Mouse (Mus musculus): Measurements from ENCODE around the gene Olfr370. TPM values are rescaled to one million over a fixed set of nuclear protein-coding genes. Genes with fewer than 3 reads are reported as not detected.
"Not testable (repeated sequence)": the region's sequence is repeated elsewhere in the genome, so short reads cannot be mapped to it uniquely, and the experiment has no call there.

Gene Olfr370
- total RNA-seq (2021) = not detected

DNA sequence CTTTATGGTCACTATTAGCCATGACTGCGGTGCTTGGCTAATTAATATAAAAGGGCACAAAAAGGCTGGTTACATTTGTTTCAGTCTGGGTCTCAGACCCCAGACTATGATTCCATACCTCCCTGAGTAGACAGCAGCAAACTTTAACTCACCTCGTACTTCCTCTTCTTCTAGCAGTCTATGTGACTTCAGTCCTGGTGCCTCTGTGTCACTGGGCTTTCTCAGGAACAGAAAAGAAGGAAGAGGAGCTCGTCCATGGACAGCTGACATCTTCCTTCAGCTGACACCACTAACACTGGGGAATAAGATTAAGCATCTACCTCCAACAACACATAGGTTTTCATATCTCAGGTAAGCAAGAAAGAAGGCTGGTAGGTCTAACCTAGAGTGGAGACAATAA, at the start of gene Olfr370:
Gene Olfr370 (plus strand): TSS at position 45 of the 400 bp plus-strand sequence.
- no peak for DNase-seq (ENCODE audit: low spot score in 2 of 2)
- intact Hi-C loops (cut with DNase I) = no loop called here

GRCm38 (mm10) chr8:83511696-83512095, 23.9 kb upstream of the Olfr370 start:
- intact Hi-C loops (cut with DNase I) = no loop called here
- DNase-seq (ENCODE audit: low spot score in 2 of 2) = no peak

GRCm38 (mm10) chr8:83520432-83520831, 15.1 kb upstream of the Olfr370 start:
- intact Hi-C loops (cut with DNase I) = no loop called here
- DNase-seq (ENCODE audit: low spot score in 2 of 2) = no peak

DNA sequence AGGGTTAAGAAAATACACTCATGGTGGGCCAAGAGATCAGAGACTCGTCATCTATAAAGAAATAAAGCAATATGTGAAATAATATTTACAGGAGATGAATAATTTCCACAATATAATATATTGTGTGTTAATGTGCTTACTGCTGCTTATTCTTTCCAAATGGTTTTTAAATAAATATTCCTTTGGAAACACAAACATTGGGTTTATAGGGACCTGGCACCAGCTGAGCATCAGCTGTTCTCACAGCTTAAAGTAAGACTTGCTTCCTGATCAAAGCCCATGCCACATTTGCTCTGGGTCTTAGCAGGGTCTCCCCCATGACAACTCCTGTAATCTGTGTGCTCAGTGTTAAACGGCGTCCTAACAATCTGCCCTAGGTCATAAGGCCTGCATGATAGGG, 14.7 kb upstream of the Olfr370 start:
- intact Hi-C loops (cut with DNase I); DNase-seq (ENCODE audit: low spot score in 2 of 2): not testable (repeated sequence)

GRCm38 (mm10) chr8:83521310-83521709, 14.3 kb upstream of the Olfr370 start:
- intact Hi-C loops (cut with DNase I) = no loop called here
- no peak for DNase-seq (ENCODE audit: low spot score in 2 of 2)

GRCm38 (mm10) chr8:83534802-83535201, 778 bp upstream of the Olfr370 start:
- DNase-seq (ENCODE audit: low spot score in 2 of 2) = no peak
- intact Hi-C loops (cut with DNase I) = no loop called here

- no peak for DNase-seq (ENCODE audit: low spot score in 2 of 2)
- intact Hi-C loops (cut with DNase I) = loop anchor here (10.0 kb wide), 1 partner anchor 118 kb away; no protein-coding TSS in a partner anchor
These were observed 27.1 kb downstream of the Olfr370 start for GRCm38 (mm10) chr8:83562669-83563068.

- intact Hi-C loops (cut with DNase I) = loop anchor here (10.0 kb wide), 1 partner anchor 118 kb away; no protein-coding TSS in a partner anchor
- DNase-seq (ENCODE audit: low spot score in 2 of 2) = no peak
These were observed 27.7 kb downstream of the Olfr370 start for GRCm38 (mm10) chr8:83563246-83563645.

DNA sequence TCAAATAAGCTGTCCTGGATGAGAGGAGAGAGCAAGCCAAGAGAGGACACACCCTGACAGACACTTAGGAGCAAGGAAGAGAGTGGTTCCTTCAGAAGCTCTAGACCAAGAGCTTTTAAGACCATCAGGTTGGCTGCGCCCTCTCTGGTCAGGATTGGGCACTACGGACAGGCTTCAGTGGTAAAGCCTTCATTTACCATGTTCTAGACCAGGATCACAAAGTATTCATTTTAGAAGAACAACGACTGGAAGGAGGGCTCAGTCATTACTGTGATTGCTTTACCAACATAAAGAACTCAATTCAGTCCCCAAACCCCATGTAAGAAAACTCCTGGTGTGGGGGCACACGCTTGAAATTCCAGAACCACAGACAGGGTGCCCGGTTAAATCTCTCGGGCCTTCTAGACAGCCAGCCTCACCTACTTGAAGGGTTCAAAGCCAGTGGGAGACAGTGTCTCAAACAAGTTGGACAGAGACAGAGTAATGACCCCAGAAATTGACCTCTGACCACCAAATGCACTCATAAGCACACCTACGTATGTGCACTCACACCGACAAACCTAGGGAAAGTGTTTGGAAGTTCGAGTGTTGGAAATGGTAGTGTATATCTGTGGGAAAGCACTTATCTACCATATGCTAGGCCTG, 30.3 kb downstream of the Olfr370 start:
- no peak for DNase-seq (ENCODE audit: low spot score in 2 of 2)
- intact Hi-C loops (cut with DNase I) = loop anchor here (10.0 kb wide), 1 partner anchor 121 kb away; no protein-coding TSS in a partner anchor

- intact Hi-C loops (cut with DNase I) = loop anchor here (10.0 kb wide), 1 partner anchor 122 kb away; no protein-coding TSS in a partner anchor
These were observed 31.2 kb downstream of the Olfr370 start, which contains the start of gene Ndufb7 for GRCm38 (mm10) chr8:83566469-83567395. Ndufb7 (plus strand) TSS chr8:83566671.

GRCm38 (mm10) chr8:83567668-83568067, 32.1 kb downstream of the Olfr370 start:
- no peak for DNase-seq (ENCODE audit: low spot score in 2 of 2)
- intact Hi-C loops (cut with DNase I) = loop anchor here (10.0 kb wide), 1 partner anchor 123 kb away; no protein-coding TSS in a partner anchor

More at GRCm38 (mm10) chr8:83566469-83567395, 31.2 kb downstream of the Olfr370 start, which contains the start of gene Ndufb7:
- DNase-seq (ENCODE audit: low spot score in 2 of 2) = peak; percentile 95 to 97

- DNase-seq (ENCODE audit: low spot score in 2 of 2) = no peak
- intact Hi-C loops (cut with DNase I) = loop anchor here (10.0 kb wide), 1 partner anchor 123 kb away; no protein-coding TSS in a partner anchor
These were observed 32.5 kb downstream of the Olfr370 start for GRCm38 (mm10) chr8:83568128-83568527.

DNA sequence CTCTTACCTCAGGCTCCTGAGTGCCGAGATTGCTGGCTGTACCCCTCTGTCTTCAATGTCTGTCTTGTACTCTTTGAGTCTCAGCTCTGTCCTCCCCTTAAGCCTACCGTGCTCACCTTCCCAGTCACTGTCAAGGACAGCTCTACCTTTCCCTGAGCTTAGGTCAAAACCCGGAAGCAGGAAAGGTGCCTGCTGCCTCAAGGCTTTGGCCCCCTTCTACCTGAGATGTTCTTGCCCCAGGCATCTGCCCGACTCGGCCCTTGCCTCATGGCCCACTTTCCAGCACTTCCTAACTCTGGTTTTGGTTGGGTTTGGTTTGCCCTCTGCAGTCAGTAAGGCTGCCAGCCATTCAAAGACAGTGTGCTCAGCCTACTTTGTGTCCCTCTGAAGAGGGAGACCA, 33.2 kb downstream of the Olfr370 start:
- intact Hi-C loops (cut with DNase I) = loop anchor here (10.0 kb wide), 1 partner anchor 124 kb away; no protein-coding TSS in a partner anchor
- DNase-seq (ENCODE audit: low spot score in 2 of 2) = no peak

- intact Hi-C loops (cut with DNase I) = loop anchor here (10.0 kb wide), 1 partner anchor 124 kb away; no protein-coding TSS in a partner anchor
- no peak for DNase-seq (ENCODE audit: low spot score in 2 of 2)
These were observed 33.6 kb downstream of the Olfr370 start for GRCm38 (mm10) chr8:83569165-83569564.

DNA sequence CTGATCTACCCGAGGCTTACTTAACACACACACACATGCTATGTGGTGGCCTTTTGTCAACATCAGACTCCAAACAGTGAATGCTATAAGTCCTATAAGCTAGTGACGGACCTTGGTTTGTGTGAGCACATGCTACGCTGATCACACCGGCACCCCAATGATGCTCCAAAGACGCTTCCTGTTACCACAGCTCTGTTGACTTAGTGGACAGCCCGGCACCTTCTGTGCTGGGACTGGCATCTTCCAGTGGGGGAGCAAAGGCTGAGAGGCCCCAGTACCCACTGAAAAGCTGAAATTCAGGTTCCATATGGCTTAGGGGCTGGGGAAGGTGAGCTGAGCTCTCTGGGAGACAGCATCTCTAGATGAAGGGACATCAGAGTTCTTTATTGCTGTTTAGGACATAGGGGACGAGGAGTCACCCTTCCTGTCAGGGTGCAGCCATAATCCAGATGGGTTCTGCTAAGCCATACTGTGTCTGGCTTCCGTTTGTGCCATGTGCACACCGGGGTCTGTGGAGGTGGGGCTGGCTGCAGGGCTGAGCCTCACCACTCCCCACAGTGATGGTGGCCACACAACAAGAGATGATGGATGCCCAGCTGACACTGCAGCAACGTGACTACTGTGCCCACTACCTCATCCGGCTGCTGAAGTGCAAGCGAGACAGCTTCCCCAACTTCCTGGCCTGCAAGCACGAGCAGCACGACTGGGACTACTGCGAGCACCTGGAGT, 34.9 kb downstream of the Olfr370 start:
- intact Hi-C loops (cut with DNase I) = no loop called here
- no peak for DNase-seq (ENCODE audit: low spot score in 2 of 2)

DNA sequence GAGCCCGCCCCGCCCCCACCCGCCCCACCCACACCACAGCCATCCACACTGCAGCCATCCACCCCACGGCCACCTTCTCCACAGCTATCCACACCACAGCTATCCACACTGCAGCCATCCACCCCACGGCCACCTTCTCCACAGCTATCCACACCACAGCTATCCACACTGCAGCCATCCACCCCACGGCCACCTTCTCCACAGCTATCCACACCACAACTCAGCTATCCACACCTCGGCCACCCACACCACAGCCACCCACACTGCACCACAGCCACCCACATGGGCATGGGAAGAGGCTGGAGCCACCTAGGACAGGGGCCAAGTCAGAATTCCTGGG, 35.4 kb downstream of the Olfr370 start:
- intact Hi-C loops (cut with DNase I); DNase-seq (ENCODE audit: low spot score in 2 of 2): not testable (repeated sequence)

DNA sequence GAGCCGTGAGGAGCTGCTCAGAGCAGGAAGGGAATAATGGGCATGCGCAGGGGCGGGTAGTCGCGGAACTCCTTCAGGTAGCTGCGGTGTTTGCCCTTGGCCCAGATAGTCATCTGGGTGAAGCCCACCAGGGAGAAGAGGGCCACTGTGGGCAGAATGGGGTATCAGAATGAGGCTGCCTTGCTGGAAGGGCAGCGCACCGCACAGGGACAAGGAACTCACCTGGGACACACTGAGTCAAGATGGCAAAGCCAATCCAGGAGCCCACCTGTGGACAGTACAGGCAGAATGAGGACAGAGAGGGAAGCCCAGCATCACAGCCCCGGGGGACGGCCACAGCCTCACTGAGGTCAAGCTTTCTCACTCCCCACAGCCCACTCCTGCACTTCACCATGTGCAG, 36.2 kb downstream of the Olfr370 start:
- DNase-seq (ENCODE audit: low spot score in 2 of 2) = no peak

DNA sequence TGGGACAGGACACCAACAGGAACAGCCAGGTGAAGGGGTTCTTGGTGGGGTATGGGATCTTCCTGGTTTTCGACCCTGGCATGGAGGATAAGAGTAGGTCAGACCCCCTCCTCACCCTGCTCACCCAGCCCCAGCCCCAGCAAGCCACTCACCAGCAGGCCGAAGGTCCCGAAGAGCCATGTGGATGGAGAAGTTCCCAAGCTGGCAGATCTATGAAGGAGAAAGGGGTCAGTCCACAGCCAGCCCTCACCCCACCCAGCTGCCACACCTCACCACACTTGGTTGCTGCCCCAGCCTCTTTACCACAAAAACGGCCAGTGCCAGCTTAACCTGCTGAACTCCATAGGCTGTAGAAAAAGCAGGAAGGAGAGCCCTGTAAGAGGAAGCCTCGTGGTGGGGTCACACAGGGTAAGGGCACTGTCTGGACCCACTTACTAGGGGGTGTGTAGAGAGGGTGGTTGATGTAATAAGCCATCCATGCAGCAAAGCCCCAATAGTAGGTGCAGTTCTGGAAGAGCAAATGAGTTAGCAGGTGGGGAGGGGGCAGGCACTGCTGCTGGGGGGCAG, 36.7 kb downstream of the Olfr370 start:
- DNase-seq (ENCODE audit: low spot score in 2 of 2) = no peak
- intact Hi-C loops (cut with DNase I) = no loop called here

More for the DNA sequence above, 36.2 kb downstream of the Olfr370 start:
- intact Hi-C loops (cut with DNase I) = no loop called here

Data from left cerebral cortex, postnatal 36 days (tissue).